Mouse (Mus musculus): Measurements from ENCODE around the gene Ece2. TPM values are rescaled to one million over a fixed set of nuclear protein-coding genes. Genes with fewer than 3 reads are reported as not detected.
"Not testable (repeated sequence)": the region's sequence is repeated elsewhere in the genome, so short reads cannot be mapped to it uniquely, and the experiment has no call there.

The Ece2 gene
- total RNA-seq, 2 experiments from 2014 or later: 24.6 to 27.1 TPM

DNA sequence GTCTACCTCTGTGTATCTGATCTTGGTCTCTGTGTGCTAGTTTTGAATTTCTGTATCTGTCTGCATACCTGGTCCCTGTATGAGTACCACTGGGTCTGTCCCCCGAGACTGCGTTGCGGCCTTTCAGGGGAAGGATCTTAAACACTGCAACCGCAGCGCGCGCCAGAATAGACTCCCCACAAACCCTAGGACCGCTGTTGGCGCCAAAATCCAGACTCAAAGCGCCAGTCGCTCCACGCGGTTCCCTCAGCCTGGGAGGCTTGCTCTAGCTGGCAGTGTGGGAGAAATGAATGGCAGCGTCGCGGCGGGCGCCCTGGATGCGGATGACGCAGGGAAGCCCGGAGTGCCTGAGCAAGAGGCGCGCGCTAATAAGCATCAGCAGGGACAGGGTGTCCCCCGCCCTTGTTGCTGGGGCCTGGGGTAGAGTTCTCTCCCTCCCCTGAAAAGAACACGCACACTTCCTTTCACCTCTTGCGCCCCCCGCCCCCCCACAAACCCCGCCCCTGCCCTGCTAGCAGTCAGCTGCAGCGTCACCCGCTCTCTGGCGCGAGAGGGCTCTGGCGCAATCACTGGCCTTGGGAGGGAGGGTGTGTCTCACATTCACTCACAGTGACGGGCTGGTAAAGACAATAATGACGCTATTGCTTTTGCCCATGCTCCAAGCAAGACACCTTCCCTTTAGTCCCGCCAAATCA, 7.5 kb upstream of the Ece2 start:
- DNase-seq (ENCODE audit: low spot score in 2 of 2): peak; percentile 57 to 69

DNA sequence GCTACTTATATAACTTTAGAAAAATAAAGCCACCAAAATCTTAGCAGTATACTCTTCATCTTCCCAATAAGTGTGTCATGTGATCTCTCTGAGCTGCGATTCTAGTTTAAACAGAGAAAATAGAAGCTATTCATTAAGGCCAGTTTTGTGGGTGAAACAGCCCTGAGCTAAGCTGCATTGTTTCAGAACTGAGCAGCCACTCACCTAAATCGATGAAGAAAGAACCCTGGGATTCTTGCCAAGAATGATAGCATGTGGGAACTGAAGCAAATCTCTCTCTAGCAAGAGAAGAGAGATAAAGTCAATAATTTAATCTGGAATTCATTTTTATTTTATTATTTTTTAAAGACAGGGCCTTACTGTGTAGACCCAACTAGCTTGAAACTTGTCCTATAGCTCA, 6.4 kb upstream of the Ece2 start:
- DNase-seq (ENCODE audit: low spot score in 2 of 2): no peak

DNA sequence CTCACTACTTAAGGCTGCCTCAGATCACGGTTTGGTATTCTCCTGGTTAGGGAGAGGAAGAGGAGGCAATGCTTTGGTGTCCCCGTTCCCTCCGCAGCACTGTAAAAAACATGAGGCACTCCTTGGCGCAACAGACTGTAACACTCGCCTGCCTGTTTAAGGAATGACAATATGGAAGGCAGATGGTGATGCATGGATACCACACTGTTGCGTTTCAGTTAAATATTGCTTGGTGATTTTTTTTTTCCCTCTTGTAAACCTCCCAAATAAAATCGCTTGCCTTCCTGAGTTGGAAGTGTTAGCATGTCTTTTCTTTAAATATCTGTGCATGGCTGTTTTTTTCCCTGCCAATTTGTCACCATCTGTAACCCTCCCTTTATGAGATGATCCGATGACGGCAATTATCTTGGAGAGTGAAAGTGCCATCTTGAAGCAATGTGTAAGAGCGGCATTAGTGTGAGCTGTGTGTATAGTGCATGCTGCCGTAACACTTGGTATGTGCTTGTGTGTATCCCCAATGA, 697 bp upstream of the Ece2 start:
- peak; percentile 32 to 73 for DNase-seq (ENCODE audit: low spot score in 2 of 2)

DNA sequence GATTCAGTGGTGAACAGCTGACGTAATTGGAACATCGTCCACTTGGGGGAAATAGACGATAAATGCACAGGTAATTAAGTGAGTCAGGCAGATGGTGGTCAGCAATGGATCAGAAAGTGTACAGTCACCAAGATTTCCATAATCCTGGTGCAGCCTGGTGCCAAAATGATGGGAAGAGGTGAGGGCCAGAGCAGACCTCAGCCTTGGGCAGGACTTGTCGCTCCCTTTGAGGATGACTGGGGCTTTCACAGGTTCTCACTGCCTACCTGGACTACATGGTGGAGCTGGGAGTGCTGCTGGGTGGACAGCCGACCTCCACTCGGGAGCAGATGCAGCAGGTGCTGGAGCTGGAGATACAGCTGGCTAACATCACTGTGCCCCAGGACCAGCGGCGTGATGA, 7.8 kb downstream of the Ece2 start:
- no peak for DNase-seq (ENCODE audit: low spot score in 2 of 2)

DNA sequence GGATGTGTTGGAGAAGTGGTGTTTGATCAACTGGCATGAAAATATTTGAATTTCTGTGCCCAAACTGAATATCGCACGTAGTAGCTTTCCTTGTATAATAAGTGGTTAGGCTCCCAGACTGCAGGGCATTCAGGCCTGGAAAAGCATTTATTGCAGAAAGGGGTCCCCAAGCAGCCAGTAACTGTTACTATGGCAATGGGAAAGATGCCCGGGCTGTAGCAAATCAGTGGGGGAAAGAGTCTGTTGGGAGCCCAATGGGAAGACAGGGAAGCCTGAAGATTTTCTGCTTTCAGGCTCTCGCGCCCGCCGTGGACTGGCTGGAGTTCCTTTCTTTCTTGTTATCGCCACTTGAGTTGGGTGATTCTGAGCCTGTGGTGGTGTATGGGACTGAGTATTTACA, 8.7 kb downstream of the Ece2 start:
- peak; percentile 59 to 75 for DNase-seq (ENCODE audit: low spot score in 2 of 2)

DNA sequence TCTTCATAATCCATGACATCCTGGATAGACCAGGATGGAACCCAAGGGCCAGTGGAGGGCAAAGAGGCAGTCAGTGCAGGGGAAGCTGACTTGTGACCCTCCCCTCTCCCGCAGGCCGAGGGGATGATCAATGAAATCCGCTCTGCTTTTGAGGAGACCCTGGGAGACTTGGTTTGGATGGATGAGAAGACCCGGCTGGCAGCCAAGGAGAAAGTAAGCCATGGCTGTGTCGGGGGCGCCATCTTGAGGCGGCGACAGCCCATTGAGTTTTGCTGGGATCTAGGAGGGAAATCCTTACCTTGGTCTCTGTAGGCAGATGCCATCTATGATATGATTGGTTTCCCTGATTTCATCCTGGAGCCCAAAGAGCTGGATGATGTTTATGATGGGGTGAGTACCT, 12.5 kb downstream of the Ece2 start:
- DNase-seq (ENCODE audit: low spot score in 2 of 2): peak; percentile 52 to 85

- DNase-seq (ENCODE audit: low spot score in 2 of 2): no peak
These were observed 14.3 kb downstream of the Ece2 start for GRCm38 (mm10) chr16:20643911-20644310.

GRCm38 (mm10) chr16:20651076-20651946, 21.7 kb downstream of the Ece2 start, which contains the start of gene Psmd2:
TSS of gene Psmd2 (plus strand) at chr16:20651652.
- DNase-seq (ENCODE audit: low spot score in 2 of 2): peak; percentile 95 to 98

GRCm38 (mm10) chr16:20651947-20652310, 22.3 kb downstream of the Ece2 start:
- no peak for DNase-seq (ENCODE audit: low spot score in 2 of 2)

- DNase-seq (ENCODE audit: low spot score in 2 of 2): no peak
These were observed 23.7 kb downstream of the Ece2 start for GRCm38 (mm10) chr16:20653315-20653714.

GRCm38 (mm10) chr16:20657661-20658060, 28.0 kb downstream of the Ece2 start:
- DNase-seq (ENCODE audit: low spot score in 2 of 2): no peak

- DNase-seq (ENCODE audit: low spot score in 2 of 2): not testable (repeated sequence)
These were observed 38.4 kb downstream of the Ece2 start, which contains the start of gene Eif4g1 for GRCm38 (mm10) chr16:20668013-20668412. TSS of gene Eif4g1 (plus strand) at chr16:20668313.

DNA sequence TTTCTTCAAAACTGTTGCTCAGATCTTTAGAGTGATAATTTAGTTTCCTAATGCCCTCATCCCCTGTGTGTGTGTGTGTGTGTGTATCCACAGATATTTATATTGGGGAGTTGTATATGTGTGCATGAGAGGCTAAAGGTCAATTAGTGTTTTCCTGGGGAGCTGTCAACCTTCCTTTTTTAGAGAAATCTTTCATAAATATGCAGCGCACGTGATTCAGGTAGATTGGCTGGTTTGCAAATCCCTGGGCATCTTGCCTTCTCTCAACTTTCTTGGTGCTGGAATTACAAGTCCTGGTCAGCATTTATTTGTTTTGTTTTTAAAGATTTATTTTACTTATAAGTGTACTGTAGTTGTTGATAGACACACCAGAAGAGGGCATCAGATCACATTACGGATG, 40.7 kb downstream of the Ece2 start:
- DNase-seq (ENCODE audit: low spot score in 2 of 2): no peak

GRCm38 (mm10) chr16:20671886-20672285, 42.3 kb downstream of the Ece2 start:
- no peak for DNase-seq (ENCODE audit: low spot score in 2 of 2)

- DNase-seq (ENCODE audit: low spot score in 2 of 2): peak; percentile 94 to 96
These were observed 42.9 kb downstream of the Ece2 start for GRCm38 (mm10) chr16:20672500-20672902.

DNA sequence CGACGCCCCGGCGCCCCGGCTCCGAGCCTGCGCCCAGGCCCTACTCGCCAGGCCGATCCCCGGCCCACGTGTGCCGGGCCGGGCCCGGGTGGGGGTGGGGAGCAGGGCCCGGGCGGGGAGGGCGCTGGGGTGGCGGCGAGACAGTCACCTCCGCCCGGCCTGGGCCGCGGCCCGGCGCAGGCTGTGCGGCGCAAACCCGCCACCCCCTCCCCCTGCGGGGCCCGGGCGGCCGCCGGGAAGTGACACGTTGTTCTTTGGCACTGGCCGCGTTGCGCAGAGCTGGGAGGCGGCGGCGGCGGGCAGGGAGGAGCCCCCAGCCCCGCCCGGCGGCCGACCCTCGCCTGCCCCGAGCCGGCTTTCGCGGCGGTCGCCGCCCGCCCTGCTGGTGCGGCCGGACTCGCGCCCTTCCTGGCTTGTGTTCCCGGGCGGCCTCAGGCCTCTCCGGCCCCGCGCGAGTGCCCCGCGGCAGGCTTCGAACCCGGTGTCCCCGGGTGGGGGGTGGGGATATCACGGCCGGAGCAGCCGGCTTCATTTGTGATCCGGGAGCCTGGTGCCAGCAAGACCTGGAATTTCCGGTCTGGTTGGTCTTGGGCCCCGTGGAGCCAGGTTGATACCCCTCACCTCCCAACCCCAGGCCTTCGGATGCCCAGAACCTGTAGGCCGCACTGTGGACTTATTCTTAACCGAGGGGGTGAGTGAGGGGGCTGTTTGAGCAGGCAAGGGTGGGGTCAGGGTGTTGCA, 43.5 kb downstream of the Ece2 start:
- DNase-seq (ENCODE audit: low spot score in 2 of 2): peak in 1 of 2 experiments; percentile 40

DNA sequence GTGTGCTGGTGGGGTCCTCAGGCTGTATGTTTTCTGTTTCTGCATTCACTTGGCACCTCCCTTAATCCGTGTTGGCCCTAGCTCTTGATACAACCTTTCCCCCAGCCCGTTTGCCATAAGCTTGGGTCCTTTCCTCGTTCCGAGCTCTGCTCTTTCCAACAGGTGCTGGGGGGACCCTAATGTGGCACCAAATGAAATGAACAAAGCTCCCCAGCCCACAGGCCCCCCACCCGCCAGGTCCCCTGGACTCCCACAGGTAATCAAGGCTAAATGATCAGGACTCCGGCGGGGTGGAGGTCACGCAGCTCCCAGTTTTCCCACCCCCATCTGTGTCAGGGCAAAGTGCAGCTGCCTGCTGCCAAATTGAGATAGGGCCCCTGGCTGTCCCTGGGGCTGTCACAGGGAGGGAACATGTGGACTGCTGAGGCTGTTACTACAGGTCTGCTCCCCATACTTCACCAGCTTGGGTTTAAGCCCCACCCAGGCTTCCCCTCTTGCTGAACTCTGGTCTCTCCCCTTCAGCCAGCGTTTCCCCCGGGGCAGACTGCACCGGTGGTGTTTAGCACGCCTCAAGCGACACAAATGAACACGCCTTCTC, 44.2 kb downstream of the Ece2 start:
- DNase-seq (ENCODE audit: low spot score in 2 of 2): no peak

DNA sequence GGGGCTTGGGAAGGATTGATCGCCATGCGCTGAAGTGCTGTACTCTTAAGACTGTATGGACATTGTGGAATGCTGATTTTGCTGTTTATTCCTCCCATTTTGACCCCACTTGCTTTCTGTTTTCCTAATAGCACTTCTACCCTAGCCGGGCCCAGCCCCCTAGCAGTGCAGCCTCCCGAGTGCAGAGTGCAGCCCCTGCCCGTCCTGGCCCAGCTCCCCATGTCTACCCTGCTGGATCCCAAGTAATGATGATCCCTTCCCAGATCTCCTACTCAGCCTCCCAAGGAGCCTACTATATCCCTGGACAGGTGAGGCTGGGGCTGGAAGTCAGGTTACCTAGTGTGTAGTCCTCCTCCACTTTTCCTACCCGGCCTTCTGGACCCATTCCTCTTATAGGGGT, 45.6 kb downstream of the Ece2 start:
- DNase-seq (ENCODE audit: low spot score in 2 of 2): no peak

DNA sequence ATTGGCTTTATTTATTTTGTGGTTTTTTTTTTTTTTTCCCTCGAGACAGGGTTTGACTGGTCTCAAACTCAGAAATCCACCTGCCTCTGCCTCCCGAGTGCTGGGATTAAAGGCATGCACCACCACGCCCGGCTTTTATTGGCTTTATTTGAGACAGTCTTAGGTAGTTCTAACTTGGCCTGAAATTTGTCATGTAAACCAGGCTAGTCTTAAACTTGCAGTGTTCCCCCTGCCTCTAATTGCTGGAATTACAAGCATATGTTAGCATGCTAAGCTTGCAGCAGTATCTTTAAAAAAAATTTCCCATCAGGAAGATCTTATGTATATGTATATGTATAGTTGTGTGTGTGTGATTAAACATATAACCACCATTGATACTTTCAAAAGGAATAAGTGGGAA, 47.1 kb downstream of the Ece2 start:
- DNase-seq (ENCODE audit: low spot score in 2 of 2): no peak

DNA sequence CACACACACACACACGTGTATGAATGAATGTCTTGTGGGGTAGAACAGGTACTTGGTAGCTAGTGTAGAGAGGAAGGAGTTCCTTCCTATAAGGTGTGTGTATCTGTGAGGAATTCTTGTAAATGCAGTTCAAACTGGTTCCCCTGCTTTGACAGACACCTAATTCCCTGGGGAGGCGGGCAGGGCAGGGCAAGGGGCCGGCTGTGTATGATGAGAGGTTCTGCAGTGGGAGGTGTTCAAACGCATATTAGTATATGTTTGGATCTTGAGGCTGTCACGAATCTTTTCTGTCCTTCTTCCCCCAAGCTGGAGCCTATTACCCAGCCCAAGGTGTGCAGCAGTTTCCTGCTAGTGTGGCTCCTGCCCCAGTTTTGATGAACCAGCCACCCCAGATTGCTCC, 47.8 kb downstream of the Ece2 start:
- DNase-seq (ENCODE audit: low spot score in 2 of 2): no peak

Data from layer of hippocampus, adult 18-20 months (tissue).